Mouse (Mus musculus) testis, adult 2 months (tissue): ENCODE data around the gene Gm5678. TPM values are rescaled to one million over a fixed set of nuclear protein-coding genes. Genes with fewer than 3 reads are reported as not detected.

Experiments
- H3K27ac ChIP-seq: fragments of 200-500 bp; 2 replicates; pipeline ENCODE4 v1.5.1; 2012; ENCODE audit warnings: low read depth, low read length; ENCODE audit not compliant: control insufficient read depth, insufficient read depth
- H3K27me3 ChIP-seq: fragments of 200-500 bp; 2 replicates; pipeline ENCODE4 v1.6.1; 2012; ENCODE audit warnings: mild to moderate bottlenecking, low read length, moderate library complexity; ENCODE audit not compliant: control insufficient read depth, insufficient read depth
- H3K36me3 ChIP-seq: fragments of 200-500 bp; 2 replicates; pipeline ENCODE4 v1.6.1; 2012; ENCODE audit warnings: mild to moderate bottlenecking, low read length; ENCODE audit not compliant: control insufficient read depth, insufficient read depth
- H3K4me1 ChIP-seq: fragments of 200-500 bp; 2 replicates; pipeline ENCODE4 v1.6.1; 2012; ENCODE audit warnings: low read length; ENCODE audit not compliant: control insufficient read depth, insufficient read depth
- H3K4me3 ChIP-seq: fragments of 200-500 bp; 2 replicates; pipeline ENCODE4 v1.5.1; 2012; ENCODE audit warnings: low read depth, mild to moderate bottlenecking, low read length, moderate library complexity, mixed read lengths; ENCODE audit not compliant: control insufficient read depth
- CTCF ChIP-seq: fragments of 200-500 bp; IDR thresholded peaks from 2 replicates; pipeline ENCODE4 v1.5.1; 2012; ENCODE audit warnings: low read depth, mild to moderate bottlenecking, inconsistent platforms, low read length, moderate library complexity; ENCODE audit not compliant: control insufficient read depth, insufficient read depth, insufficient replicate concordance
- POLR2A ChIP-seq: fragments of 200-500 bp; IDR thresholded peaks from 2 replicates; pipeline ENCODE4 v1.6.1; 2012; ENCODE audit warnings: low read depth, mild to moderate bottlenecking, inconsistent platforms, low read length, moderate library complexity; ENCODE audit not compliant: control insufficient read depth
- polyA plus RNA-seq: library from polyadenylated mRNA; depleted of rRNA; stranded (reverse); fragments of >200 nt; gene quantifications from 2 replicates; pipeline ENCODE4 v1.2.3, GENCODE M21; 2012; rRNA removed

The Gm5678 gene
- not detected in 2 replicates for polyA plus RNA-seq

DNA sequence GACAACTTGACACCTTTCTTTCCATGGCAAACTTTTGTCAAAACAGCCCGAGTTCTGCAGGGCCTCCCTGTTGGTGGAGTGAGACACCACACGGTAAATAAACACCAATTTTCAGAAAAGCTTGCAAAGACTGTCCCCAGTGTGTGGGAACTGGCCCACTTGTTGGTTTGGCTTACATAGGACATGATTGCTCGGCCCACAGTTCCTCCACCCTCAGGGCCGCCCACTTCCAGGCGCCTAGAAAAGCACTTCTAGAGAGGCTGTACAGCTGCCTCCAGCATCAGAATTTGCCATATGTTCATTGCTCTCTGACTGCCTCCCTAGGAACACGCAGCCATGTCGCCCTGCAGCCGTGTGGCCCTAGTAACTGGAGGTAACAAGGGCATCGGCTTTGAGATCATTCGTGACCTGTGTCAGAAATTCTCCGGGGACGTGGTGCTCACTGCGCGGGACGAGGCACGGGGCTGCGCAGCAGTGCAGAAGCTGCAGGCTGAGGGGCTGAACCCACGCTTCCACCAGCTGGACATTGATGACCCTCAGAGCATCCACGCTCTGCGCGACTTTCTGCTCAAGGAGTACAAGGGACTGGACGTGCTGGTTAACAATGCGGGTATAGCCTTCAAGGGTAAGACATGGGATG is at the start of gene Gm5678:
Gene Gm5678 (plus strand): TSS at position 337 of the 640 bp plus-strand sequence.
- H3K4me3 ChIP-seq = no peak within 1 kb of the TSS
- no peaks in the 10 kb centered on the region for H3K36me3 ChIP-seq
- no peak within 1 kb of the TSS for H3K27ac ChIP-seq
- no peaks in the 10 kb centered on the region for H3K27me3 ChIP-seq
- peaks cover 3% of the 10 kb centered on the region; the same call in 1 of the 2 replicates for H3K4me1 ChIP-seq
- no peak for TF ChIP-seq POLR2A
- TF ChIP-seq CTCF = no peak

DNA sequence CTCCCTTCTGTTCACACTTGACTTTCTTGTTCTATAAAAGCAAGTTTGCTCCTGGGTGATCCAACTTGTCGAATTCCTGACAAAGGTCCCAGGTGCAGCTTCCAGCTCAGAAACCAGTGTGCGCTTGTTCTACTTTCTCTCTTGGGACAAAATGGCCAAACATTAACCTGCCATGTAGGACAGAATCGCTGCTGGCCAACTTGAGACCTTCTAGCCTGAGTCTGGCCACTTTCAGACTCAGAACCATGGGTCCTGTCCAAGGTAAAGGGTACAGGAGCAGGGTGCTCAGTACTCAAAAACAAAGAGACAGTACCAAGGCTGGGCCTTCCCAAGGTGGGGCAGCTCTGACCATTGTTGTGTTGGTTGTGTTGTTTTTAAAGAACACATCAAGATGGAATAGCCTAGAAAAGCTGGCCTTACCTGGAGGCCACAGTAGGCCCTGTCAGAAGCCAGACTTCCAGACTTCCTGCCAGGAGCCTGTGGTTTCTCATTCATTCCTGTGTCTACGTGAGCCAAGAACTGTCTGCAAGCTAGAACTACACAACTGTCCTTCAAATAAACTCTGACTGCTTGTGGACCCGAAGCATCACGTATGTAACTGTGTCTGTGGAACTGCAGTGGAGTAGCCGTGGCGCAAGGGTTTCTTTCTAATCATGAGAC is 49.4 kb upstream of the Gm5678 start:
- no peak overlapping the region for H3K27ac ChIP-seq

DNA sequence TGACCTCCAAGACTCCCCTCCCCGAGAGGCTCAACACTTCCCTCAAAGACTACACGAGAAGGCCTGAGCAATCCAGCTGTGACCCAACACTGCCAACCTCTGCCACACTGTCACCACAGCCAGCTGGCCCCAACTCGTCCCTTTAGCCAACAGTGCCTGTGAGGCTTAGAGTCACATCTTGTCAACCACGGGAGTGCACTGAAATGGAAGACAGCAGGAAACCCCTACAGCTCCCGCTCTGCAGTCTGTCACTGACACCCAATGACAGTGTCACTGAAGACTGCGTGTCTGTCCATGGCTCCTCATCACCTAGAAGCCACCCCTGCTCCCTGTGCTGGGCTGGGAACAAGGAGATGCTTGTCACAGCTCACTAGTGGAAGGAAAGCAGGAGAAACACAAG is 46.8 kb upstream of the Gm5678 start:
- TF ChIP-seq POLR2A (no peak), CTCF (no peak)
- no peaks in the 10 kb centered on the region for H3K27me3 ChIP-seq
- H3K36me3 ChIP-seq = no peaks in the 10 kb centered on the region; the same call in 1 of the 2 replicates
- no peak overlapping the region for H3K27ac ChIP-seq
- H3K4me1 ChIP-seq = no peaks in the 10 kb centered on the region; the same call in 1 of the 2 replicates
- no peak overlapping the region for H3K4me3 ChIP-seq

More for the DNA sequence above, 49.4 kb upstream of the Gm5678 start:
- Histone ChIP-seq H3K27me3 (no peaks in the 10 kb centered on the region), H3K36me3 (no peaks in the 10 kb centered on the region), H3K4me1 (no peaks in the 10 kb centered on the region; the same call in 1 of the 2 replicates), H3K4me3 (no peak overlapping the region)
- no peak for TF ChIP-seq CTCF
- no peak for TF ChIP-seq POLR2A

DNA sequence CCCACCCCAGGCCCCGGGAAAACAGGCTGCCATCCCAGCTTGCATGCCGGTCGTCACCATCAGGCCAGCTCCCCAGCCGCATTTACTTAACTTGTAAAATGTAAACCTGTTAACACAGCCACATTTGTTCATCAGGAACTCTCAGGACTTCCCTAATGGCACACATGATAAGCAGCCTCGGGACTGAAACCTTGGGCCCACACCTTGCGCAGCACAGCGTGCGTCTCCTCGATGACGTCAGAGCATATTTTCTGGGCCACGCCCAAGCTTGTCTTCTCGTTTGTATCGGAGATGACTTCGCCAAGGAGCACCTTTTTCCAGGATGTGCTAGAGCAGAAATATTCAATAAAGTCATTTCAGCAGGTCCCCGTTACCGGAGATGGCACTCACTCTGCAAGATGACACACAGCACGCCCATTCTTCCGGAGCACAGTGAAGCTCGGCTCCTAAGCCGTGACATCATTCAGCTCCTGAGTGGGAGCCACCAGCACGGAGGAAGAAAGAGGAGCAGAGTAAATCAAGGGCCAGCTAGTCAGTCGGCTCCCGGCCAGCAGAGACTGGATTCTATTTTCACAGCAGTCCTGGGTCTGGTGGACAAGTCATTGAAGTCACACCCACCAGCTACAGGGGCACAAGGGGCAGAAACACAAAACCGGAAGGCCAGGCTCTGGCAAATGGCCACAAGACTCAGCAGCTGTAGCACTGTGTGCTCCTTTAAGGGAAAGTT is 42.8 kb upstream of the Gm5678 start:
- H3K4me1 ChIP-seq = no peaks in the 10 kb centered on the region
- H3K4me3 ChIP-seq = no peak overlapping the region
- no peak overlapping the region for H3K27ac ChIP-seq
- H3K36me3 ChIP-seq = peaks cover 2% of the 10 kb centered on the region; the same call in 1 of the 2 replicates
- H3K27me3 ChIP-seq = no peaks in the 10 kb centered on the region
- no peak for TF ChIP-seq CTCF
- TF ChIP-seq POLR2A = no peak

DNA sequence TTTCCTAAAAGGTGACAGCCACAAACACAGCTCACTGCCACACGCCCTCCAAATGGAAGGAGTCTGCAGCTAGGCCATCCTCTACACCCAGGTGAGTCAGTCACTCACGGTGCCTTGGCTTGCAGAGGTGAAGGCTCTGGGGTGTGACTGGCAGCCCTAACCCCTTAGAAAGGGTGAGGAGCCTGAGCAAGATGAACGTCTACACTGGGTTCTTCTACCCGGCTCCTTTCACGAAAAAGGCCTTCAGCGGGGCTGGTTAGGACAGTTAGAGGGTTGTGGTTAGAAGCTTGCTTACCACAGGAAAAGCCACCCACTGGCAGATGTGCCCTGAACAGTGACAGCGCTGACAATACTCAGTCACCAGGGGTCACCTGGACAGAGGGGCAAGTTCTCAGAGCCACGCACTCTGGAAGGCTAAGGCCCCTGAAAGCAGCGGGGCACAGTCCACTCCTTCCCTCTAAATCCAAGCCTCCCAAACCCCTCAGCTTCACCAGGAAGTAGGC is 42.1 kb upstream of the Gm5678 start:
- Histone ChIP-seq H3K27me3 (no peaks in the 10 kb centered on the region), H3K4me3 (no peak overlapping the region), H3K36me3 (peaks cover 2% of the 10 kb centered on the region; the same call in 1 of the 2 replicates), H3K4me1 (no peaks in the 10 kb centered on the region), H3K27ac (no peak overlapping the region)
- TF ChIP-seq CTCF (no peak), POLR2A (no peak)

DNA sequence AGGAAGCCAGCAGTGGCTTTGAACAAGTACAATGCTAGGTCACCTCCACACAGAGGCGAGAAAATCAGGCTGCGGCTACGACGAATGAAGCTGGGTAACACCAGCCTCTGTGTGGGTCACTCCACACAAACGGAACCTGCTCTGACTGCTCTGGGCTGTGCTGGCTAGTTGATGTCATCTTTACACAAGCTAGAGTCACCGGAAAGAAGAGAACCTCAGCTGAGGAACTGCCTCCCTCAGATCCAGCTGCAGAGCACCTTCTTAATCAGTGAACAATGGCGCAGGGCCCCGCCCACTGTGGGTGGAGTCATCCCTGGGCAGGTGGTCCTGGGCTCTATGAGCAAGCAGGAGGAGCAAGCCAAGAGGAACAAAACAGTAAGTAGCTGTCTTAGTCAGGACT is 41.5 kb upstream of the Gm5678 start:
- no peak overlapping the region for H3K27ac ChIP-seq

DNA sequence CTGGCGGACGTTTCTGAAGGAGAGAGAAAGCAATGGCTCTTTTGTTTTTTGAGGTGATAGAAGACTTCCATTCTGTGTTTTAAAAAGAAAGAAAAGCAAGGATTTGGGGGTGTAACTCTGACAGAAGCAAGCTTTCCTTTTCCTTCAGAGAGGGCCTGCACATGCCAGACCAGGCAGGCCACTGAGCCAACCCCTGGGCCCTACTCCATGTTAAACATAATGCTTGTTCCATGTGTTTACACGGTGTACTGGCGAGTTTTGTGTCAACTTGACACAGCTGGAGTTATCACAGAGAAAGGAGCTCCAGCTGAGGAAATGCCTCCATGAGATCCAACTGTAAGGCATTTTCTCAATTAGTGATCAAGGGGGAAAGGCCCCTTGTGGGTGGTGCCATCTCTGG is 39.6 kb upstream of the Gm5678 start:
- Histone ChIP-seq H3K36me3 (peaks cover 2% of the 10 kb centered on the region; the same call in 1 of the 2 replicates), H3K4me3 (no peak overlapping the region), H3K4me1 (no peaks in the 10 kb centered on the region), H3K27ac (no peak overlapping the region), H3K27me3 (no peaks in the 10 kb centered on the region)
- TF ChIP-seq CTCF (no peak), POLR2A (no peak)

More for the DNA sequence above, 41.5 kb upstream of the Gm5678 start:
- H3K4me3 ChIP-seq = no peak overlapping the region
- TF ChIP-seq CTCF (no peak), POLR2A (no peak)
- no peaks in the 10 kb centered on the region for H3K4me1 ChIP-seq
- H3K36me3 ChIP-seq = peaks cover 2% of the 10 kb centered on the region; the same call in 1 of the 2 replicates
- H3K27me3 ChIP-seq = no peaks in the 10 kb centered on the region
